Mouse (Mus musculus) lung, embryonic 15.5 days (tissue): ENCODE results near the gene Gm21680. TPM values are rescaled to one million over a fixed set of nuclear protein-coding genes. Genes with fewer than 3 reads are reported as not detected.
"Not testable (repeated sequence)": the region's sequence is repeated elsewhere in the genome, so short reads cannot be mapped to it uniquely, and the experiment has no call there.

Source experiments
- ATAC-seq: fragments of 200-750 bp; cut with Nextera tagmentation; 2 replicates; pipeline ENCODE4 v1.8.0; 2017; ENCODE audit warnings: moderate number of reproducible peaks, borderline replicate concordance; ENCODE audit not compliant: low FRiP score, low TSS enrichment; ENCODE audit errors: extremely low read depth
- H3K27ac ChIP-seq: fragments of 300-500 bp; sonication (generic); 2 replicates; pipeline ENCODE4 v1.5.1; 2015; ENCODE audit warnings: moderate library complexity, mild to moderate bottlenecking, inconsistent platforms
- H3K27me3 ChIP-seq: fragments of 300-500 bp; sonication (generic); 2 replicates; pipeline ENCODE4 v1.6.1; 2015; ENCODE audit warnings: inconsistent platforms
- H3K36me3 ChIP-seq: fragments of 300-500 bp; sonication (generic); 2 replicates; pipeline ENCODE4 v1.6.1; 2015; ENCODE audit warnings: inconsistent platforms
- H3K4me1 ChIP-seq: fragments of 300-500 bp; sonication (generic); 2 replicates; pipeline ENCODE4 v1.6.1; 2015; ENCODE audit warnings: inconsistent platforms
- H3K4me2 ChIP-seq: fragments of 300-500 bp; sonication (generic); 2 replicates; pipeline ENCODE4 v1.6.1; 2015; ENCODE audit warnings: inconsistent platforms, mild to moderate bottlenecking, moderate library complexity
- H3K4me3 ChIP-seq: fragments of 300-500 bp; sonication (generic); 2 replicates; pipeline ENCODE4 v1.5.1; 2015; ENCODE audit warnings: mild to moderate bottlenecking, inconsistent platforms
- H3K9ac ChIP-seq: fragments of 300-500 bp; sonication (generic); 2 replicates; pipeline ENCODE4 v1.6.1; 2015; ENCODE audit warnings: inconsistent platforms
- H3K9me3 ChIP-seq: fragments of 300-500 bp; sonication (generic); 2 replicates; pipeline ENCODE4 v1.6.1; 2016; ENCODE audit warnings: inconsistent platforms
- WGBS: fragments of 180-500 bp; shearing (Covaris S2); methylation state at CpG from one replicate; pipeline ENCODE4 v1.1.7; 2015; 5-methylcytosine and 5-hydroxymethylcytosine counted together
- polyA plus RNA-seq: library from polyadenylated mRNA; unstranded; fragments of >200 nt; fragmentation: Nextera tagmentation; extraction: Ambion mirVana; gene quantifications from 2 replicates; pipeline ENCODE4 v1.2.1, GENCODE M21; 2015

Gene Gm21680
- not detected in 2 replicates for polyA plus RNA-seq

DNA sequence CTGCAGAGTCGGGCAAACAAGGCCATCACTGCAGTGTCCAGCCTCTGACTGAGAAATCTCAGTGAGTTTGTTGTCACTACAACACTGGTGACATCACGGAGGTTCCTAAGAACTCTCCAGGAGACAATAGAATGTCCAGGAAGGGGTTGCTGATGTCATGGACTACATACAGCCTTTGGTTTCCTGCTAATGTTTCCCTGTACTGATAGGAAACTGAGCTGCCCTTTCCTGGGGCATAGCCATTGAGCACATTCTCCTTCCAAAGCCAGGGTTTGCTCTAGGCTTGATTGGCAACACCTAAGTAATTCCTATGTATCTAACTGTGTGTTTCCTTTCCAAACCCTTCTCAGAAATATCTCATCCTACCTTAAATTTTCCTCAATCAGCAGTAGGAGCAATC, at the start of gene Gm21680:
Gene Gm21680 (minus strand): TSS at position 101 of the 400 bp plus-strand sequence.
- no CpG with 5 or more reads among the region's 2 CpGs for WGBS
- not testable (repeated sequence) for H3K4me2 ChIP-seq, H3K4me1 ChIP-seq, H3K27me3 ChIP-seq, H3K36me3 ChIP-seq, H3K9me3 ChIP-seq, ATAC-seq, H3K9ac ChIP-seq, H3K4me3 ChIP-seq, H3K27ac ChIP-seq

DNA sequence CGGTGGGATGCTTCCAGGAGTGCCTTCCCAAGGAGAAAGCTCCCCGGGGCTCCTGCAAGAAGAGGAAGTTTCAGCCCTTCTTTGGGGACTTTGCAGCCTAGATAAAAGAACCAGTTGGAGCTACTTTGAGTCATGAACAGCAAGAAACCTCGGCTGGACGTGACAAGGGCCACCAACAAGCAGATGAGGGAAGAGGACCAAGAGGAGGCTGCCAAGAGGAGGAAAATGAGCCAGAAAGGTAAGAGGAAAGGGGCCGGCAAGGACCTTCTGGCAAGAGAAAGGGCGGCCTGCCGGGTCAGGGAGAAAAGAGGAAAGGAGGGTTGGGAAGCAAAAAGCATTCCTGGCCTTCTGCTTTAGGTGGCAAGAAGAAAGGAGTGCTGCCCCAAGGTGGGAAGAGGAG, 35.2 kb upstream of the Gm21680 start:
- not testable (repeated sequence) for H3K4me2 ChIP-seq, H3K4me1 ChIP-seq, H3K27me3 ChIP-seq, H3K27ac ChIP-seq, H3K36me3 ChIP-seq, H3K9ac ChIP-seq, H3K9me3 ChIP-seq, H3K4me3 ChIP-seq
- 0 out of 2 replicates have a peak, but pooled peaks have one; percentile 23 for ATAC-seq
- 46% methylated on average over 7 of the region's 7 CpGs for WGBS

DNA sequence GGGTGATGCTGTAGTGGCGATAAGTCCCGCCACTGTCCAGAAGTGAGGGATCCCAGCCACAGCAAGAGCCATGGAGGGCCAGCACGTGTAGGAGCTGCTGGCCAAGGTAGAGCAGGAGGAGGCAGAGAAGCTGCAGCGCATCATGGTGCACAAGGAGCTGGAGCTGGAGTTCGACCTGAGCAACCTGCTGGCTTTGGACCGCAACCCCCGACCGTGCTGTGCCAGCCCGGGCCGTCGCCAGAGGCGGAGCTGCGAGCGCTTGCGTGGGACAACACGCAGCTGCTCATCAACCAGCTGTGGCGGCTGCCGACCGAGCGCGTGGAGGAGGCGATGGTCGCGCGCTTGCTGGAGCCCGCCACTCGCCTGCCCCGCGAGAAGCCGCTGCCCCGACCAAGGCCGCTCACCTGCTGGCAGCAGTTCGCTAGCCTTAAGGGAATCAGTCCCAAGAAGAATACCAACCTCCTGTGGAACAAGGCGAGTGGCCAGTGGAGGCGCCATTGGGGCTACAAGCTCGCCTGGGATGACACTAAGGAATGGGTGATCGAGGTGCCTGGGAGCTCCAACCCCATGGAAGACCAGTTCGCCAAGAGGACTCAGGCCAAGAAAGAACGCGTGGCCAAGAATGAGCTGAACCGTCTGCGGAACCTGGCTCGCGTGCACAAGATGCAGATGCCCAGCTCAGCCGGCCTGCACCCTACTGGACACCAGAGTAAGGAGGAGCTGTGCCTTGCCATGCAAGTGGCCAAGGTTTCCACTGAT, 34.7 kb upstream of the Gm21680 start:
- ATAC-seq: peak; percentile 80
- not testable (repeated sequence) for H3K9me3 ChIP-seq, H3K9ac ChIP-seq, H3K36me3 ChIP-seq, H3K4me1 ChIP-seq, H3K27ac ChIP-seq, H3K27me3 ChIP-seq
- 14% methylated on average over 45 of the region's 45 CpGs for WGBS
- Histone ChIP-seq H3K4me3 (peak overlapping the region; percentile 2), H3K4me2 (peak overlapping the region; percentile 35)

DNA sequence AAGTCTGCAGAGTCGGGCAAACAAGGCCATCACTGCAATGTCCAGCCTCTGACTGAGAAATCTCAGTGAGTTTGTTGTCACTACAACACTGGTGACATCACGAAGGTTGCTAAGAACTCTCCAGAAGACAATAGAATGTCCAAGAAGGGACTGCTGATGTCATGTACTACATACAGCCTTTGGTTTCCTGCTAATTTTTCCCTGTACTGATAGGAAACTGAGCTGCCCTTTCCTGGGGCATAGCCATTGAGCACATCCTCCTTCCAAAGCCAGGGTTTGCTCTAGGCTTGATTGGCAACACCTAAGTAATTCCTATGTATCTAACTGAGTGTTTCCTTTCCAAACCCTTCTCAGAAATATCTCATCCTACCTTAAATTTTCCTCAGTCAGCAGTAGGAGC, 32.2 kb upstream of the Gm21680 start, which contains the start of gene Gm1979:
Gene Gm1979 (minus strand): TSS at position 101 of the 400 bp plus-strand sequence.
- H3K27ac ChIP-seq, H3K36me3 ChIP-seq, H3K4me3 ChIP-seq, H3K9me3 ChIP-seq, H3K4me2 ChIP-seq, H3K27me3 ChIP-seq, H3K4me1 ChIP-seq, H3K9ac ChIP-seq, ATAC-seq: not testable (repeated sequence)
- WGBS: 90% methylated on average over 1 of the region's 2 CpGs

DNA sequence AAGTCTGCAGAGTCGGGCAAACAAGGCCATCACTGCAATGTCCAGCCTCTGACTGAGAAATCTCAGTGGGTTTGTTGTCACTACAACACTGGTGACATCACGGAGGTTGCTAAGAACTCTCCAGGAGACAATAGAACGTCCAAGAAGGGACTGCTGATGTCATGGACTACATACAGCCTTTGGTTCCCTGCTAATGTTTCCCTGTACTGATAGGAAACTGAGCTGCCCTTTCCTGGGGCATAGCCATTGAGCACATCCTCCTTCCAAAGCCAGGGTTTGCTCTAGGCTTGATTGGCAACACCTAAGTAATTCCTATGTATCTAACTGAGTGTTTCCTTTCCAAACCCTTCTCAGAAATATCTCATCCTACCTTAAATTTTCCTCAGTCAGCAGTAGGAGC, 16.1 kb upstream of the Gm21680 start, which contains the start of gene Gm21698:
Gene Gm21698 (minus strand): TSS at position 101 of the 400 bp plus-strand sequence.
- no CpG with 5 or more reads among the region's 3 CpGs for WGBS
- H3K27ac ChIP-seq, H3K9ac ChIP-seq, H3K4me1 ChIP-seq, H3K36me3 ChIP-seq, H3K4me3 ChIP-seq, H3K9me3 ChIP-seq, H3K27me3 ChIP-seq, ATAC-seq, H3K4me2 ChIP-seq: not testable (repeated sequence)

DNA sequence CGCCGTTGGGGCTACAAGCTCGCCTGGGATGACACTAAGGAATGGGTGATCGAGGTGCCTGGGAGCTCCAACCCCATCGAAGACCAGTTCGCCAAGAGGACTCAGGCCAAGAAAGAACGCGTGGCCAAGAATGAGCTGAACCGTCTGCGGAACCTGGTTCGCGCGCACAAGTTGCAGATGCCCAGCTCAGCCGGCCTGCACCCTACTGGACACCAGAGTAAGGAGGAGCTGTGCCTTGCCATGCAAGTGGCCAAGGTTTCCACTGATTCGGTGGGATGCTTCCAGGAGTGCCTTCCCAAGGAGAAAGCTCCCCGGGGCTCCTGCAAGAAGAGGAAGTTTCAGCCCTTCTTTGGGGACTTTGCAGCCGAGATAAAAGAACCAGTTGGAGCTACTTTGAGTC, 15.4 kb downstream of the Gm21680 start:
- ATAC-seq, H3K9me3 ChIP-seq, H3K27me3 ChIP-seq, H3K4me1 ChIP-seq, H3K36me3 ChIP-seq, H3K9ac ChIP-seq, H3K4me3 ChIP-seq, H3K4me2 ChIP-seq, H3K27ac ChIP-seq: not testable (repeated sequence)
- WGBS: 48% methylated on average over 17 of the region's 17 CpGs

DNA sequence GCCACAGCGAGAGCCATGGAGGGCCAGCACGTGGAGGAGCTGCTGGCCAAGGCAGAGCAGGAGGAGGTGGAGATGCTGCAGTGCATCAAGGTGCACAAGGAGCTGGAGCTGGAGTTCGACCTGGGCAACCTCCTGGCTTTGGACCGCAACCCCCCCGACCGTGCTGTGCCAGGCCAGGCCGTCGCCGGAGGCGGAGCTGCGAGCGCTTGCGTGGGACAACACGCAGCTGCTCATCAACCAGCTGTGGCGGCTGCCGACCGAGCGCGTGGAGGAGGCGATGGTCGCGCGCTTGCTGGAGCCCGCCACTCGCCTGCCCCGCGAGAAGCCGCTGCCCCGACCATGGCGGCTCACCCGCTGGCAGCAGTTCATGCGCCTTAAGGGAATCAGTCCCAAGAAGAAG, 15.9 kb downstream of the Gm21680 start:
- H3K4me3 ChIP-seq, H3K9me3 ChIP-seq, H3K36me3 ChIP-seq, H3K27ac ChIP-seq, ATAC-seq, H3K9ac ChIP-seq, H3K4me2 ChIP-seq, H3K4me1 ChIP-seq, H3K27me3 ChIP-seq: not testable (repeated sequence)
- 18% methylated on average over 32 of the region's 32 CpGs for WGBS

DNA sequence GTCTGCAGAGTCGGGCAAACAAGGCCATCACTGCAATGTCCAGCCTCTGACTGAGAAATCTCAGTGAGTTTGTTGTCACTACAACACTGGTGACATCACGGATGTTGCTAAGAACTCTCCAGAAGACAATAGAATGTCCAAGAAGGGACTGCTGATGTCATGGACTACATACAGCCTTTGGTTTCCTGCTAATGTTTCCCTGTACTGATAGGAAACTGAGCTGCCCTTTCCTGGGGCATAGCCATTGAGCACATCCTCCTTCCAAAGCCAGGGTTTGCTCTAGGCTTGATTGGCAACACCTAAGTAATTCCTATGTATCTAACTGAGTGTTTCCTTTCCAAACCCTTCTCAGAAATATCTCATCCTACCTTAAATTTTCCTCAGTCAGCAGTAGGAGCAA, 18.1 kb downstream of the Gm21680 start, which contains the start of gene Gm21671:
Gene Gm21671 (minus strand): TSS at position 101 of the 400 bp plus-strand sequence.
- 64% methylated on average over 2 of the region's 2 CpGs for WGBS
- H3K4me3 ChIP-seq, ATAC-seq: not testable (repeated sequence)

DNA sequence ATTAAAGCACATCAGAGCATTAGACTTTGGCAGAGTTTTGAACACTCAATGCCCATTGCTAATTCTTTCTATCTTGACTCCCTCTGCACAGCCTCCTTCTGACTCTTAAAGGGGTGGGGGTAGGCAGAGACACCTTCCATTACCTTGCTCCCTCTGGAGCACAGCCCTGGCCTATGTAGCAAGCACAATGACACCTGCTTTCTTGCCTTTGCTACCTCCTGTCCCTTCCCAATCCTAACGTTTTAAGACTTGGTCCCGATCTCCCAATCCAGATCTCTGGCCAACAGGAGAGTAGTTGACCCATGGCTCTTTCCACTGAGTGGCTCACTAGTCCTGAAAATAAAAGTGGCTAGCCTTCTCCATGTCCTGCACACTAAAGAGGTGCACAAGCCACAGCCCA, 27.1 kb downstream of the Gm21680 start:
- not testable (repeated sequence) for H3K4me1 ChIP-seq, H3K27me3 ChIP-seq, H3K9me3 ChIP-seq, H3K36me3 ChIP-seq, H3K9ac ChIP-seq, H3K4me2 ChIP-seq, H3K27ac ChIP-seq, ATAC-seq, H3K4me3 ChIP-seq
- WGBS: 80% methylated on average over 2 of the region's 2 CpGs

More for the DNA sequence above, 18.1 kb downstream of the Gm21680 start, which contains the start of gene Gm21671:
- H3K27me3 ChIP-seq, H3K4me2 ChIP-seq, H3K9ac ChIP-seq, H3K36me3 ChIP-seq, H3K4me1 ChIP-seq, H3K27ac ChIP-seq, H3K9me3 ChIP-seq: not testable (repeated sequence)

DNA sequence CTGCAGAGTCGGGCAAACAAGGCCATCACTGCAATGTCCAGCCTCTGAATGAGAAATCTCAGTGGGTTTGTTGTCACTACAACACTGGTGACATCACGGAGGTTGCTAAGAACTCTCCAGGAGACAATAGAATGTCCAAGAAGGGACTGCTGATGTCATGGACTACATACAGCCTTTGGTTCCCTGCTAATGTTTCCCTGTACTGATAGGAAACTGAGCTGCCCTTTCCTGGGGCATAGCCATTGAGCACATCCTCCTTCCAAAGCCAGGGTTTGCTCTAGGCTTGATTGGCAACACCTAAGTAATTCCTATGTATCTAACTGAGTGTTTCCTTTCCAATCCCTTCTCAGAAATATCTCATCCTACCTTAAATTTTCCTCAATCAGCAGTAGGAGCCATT, 30.2 kb downstream of the Gm21680 start, which contains the start of gene Gm21663:
Gene Gm21663 (minus strand): TSS at position 101 of the 400 bp plus-strand sequence.
- H3K4me3 ChIP-seq, H3K9ac ChIP-seq, H3K27ac ChIP-seq, ATAC-seq, H3K27me3 ChIP-seq, H3K4me2 ChIP-seq, H3K4me1 ChIP-seq, H3K9me3 ChIP-seq, H3K36me3 ChIP-seq: not testable (repeated sequence)
- 46% methylated on average over 2 of the region's 2 CpGs for WGBS
